Mouse (Mus musculus) liver, embryonic 18 days (tissue): ENCODE results near the gene Gm3543. TPM values are rescaled to one million over a fixed set of nuclear protein-coding genes. Genes with fewer than 3 reads are reported as not detected.

ENCODE experiments used
- polyA plus RNA-seq: library from polyadenylated mRNA; depleted of rRNA; stranded (reverse); fragments of >200 nt; gene quantifications from 2 replicates; pipeline ENCODE4 v1.2.3, GENCODE M21; 2012; rRNA removed

Gene Gm3543
- polyA plus RNA-seq, result not detected in 2 replicates

DNA sequence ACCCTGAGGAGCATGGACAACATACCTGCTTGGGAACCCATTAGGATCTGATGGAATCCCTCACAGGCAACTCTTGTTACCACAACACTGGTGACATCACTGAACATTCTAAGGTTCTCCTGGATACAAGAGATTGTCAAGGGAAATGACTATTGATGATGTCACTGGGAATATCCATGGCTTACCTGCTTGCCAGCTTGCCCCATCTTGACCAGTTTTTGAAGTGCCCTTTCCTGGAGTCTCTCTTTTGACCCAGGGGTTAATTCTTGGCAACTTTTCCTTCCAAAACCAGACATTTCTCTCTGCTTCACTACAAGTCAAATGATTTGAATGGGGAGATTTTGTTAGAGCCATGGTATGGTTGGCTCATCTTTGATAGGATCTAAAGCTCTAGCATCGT, at the start of gene Gm3543:
Gene Gm3543 (minus strand): TSS at position 101 of the 400 bp plus-strand sequence.

DNA sequence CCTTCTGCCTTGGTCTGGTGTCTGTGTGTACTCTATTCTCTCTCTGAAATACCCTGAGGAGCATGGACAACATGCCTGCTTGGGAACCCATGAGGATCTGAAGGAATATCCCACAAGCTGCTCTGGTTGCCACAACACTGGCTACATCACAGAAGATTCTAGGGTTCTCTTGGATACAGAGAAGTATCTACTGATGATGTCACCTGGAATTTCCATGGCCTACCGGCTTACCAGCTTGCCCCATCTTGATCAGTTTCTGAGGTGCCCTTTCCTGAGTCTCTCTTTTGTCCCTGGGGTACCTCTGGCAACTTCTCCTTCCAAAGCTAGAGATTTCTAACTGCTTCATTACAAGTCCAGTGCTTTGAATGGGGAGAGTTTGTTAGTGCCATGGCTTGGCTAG, 15.3 kb downstream of the Gm3543 start, which contains the start of gene Gm6401:
Gene Gm6401 (minus strand): TSS at position 101 of the 400 bp plus-strand sequence.

DNA sequence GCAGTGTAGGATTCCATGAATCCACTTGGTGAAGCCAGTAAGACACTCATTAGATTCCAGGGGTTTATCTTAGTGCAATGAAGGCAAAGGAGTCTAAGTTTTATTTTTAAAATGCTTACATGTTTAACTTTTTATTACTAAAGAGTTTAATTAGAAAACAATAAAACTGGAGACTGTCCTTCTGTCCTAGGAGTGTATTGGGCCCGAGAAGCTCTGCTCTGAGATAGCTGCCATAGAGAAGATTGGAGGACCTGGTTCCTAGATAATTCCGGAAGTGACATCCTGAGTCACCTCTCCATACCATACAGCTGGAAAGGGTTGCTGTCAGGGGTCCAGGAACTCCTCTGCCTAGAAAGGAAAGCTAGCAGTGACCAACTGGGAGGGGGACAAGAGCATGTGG, 39.4 kb downstream of the Gm3543 start, which contains the start of gene 1700024B05Rik:
Gene 1700024B05Rik (plus strand): TSS at position 301 of the 400 bp plus-strand sequence.

Other genes starting within 250 kb of the Gm3543 start
- gene Gm7929, start 232.7 kb downstream of the Gm3543 start, polyA plus RNA-seq, result not detected in 2 replicates
- gene Gm47189, start 210.9 kb downstream of the Gm3543 start, polyA plus RNA-seq, result not detected in 2 replicates
- gene Gm7980, start 76.0 kb downstream of the Gm3543 start, polyA plus RNA-seq, result not detected in 2 replicates
- not detected in 2 replicates for gene 1700049E17Rik1, start 58.4 kb downstream of the Gm3543 start, polyA plus RNA-seq
- gene 1700024B05Rik, start 39.3 kb downstream of the Gm3543 start, polyA plus RNA-seq, result not detected in 2 replicates
- gene Gm6401, start 15.4 kb downstream of the Gm3543 start, polyA plus RNA-seq, result not detected in 2 replicates
- gene Gm7951, start 134.0 kb upstream of the Gm3543 start, polyA plus RNA-seq, result not detected in 2 replicates
- not detected in 2 replicates for gene Gm17027, start 179.3 kb upstream of the Gm3543 start, polyA plus RNA-seq
- gene Gm3573, start 207.5 kb upstream of the Gm3543 start, polyA plus RNA-seq, result not detected in 2 replicates